Mouse (Mus musculus) intestine, embryonic 14.5 days (tissue): Measurements from ENCODE around the gene Ficd. TPM values are rescaled to one million over a fixed set of nuclear protein-coding genes. Genes with fewer than 3 reads are reported as not detected.

ENCODE experiments used
- ATAC-seq: fragments of 200-750 bp; cut with Nextera tagmentation; replicated peaks from 2 replicates; pipeline ENCODE4 v1.8.0; 2017; ENCODE audit warnings: low read depth, moderate number of reproducible peaks, moderate TSS enrichment, moderate library complexity; ENCODE audit not compliant: low FRiP score, low TSS enrichment
- DNase-seq: peaks from one replicate; pipeline ENCODE4 v3.0.0-alpha.2; 2018; ENCODE audit warnings: low spot score
- H3K27ac ChIP-seq: fragments of 300-500 bp; sonication (generic); 2 replicates; pipeline ENCODE4 v1.5.1; 2014; ENCODE audit warnings: low read depth, mild to moderate bottlenecking, control low read depth
- H3K27me3 ChIP-seq: fragments of 300-500 bp; sonication (generic); replicated peaks from 2 replicates; pipeline ENCODE4 v1.6.1; 2014; ENCODE audit warnings: low read length, control low read depth; ENCODE audit not compliant: control insufficient read depth, insufficient read depth
- H3K36me3 ChIP-seq: fragments of 300-500 bp; sonication (generic); 2 replicates; pipeline ENCODE4 v1.6.1; 2014; ENCODE audit warnings: low read length, control low read depth; ENCODE audit not compliant: control insufficient read depth, insufficient read depth
- H3K4me1 ChIP-seq: fragments of 300-500 bp; sonication (generic); replicated peaks from 2 replicates; pipeline ENCODE4 v1.6.1; 2014; ENCODE audit warnings: low read length, control low read depth, mixed read lengths; ENCODE audit not compliant: control insufficient read depth, insufficient read depth
- H3K4me2 ChIP-seq: fragments of 300-500 bp; sonication (generic); 2 replicates; pipeline ENCODE4 v1.6.1; 2014; ENCODE audit warnings: low read length
- H3K4me3 ChIP-seq: fragments of 300-500 bp; sonication (generic); 2 replicates; pipeline ENCODE4 v1.5.1; 2014; ENCODE audit warnings: low read depth, low read length, control low read depth, mixed read lengths
- H3K9ac ChIP-seq: fragments of 300-500 bp; sonication (generic); 2 replicates; pipeline ENCODE4 v1.6.1; 2014; ENCODE audit warnings: mild to moderate bottlenecking, low read length
- H3K9me3 ChIP-seq: fragments of 300-500 bp; sonication (generic); 2 replicates; pipeline ENCODE4 v1.6.1; 2016; ENCODE audit warnings: low read length, control low read depth; ENCODE audit not compliant: control insufficient read depth
- WGBS: fragments of 180-500 bp; shearing (Covaris S2); extraction: QIAGEN DNeasy Blood & Tissue Kit; methylation state at CpG from one replicate; pipeline ENCODE4 v1.1.7; 2014; 5-methylcytosine and 5-hydroxymethylcytosine counted together
- polyA plus RNA-seq: library from polyadenylated mRNA; unstranded; fragments of >200 nt; fragmentation: Nextera tagmentation; extraction: Ambion mirVana; gene quantifications from 2 replicates; pipeline ENCODE4 v1.2.1, GENCODE M21; 2014

Ficd gene
- polyA plus RNA-seq, 1 experiment from 2014 or later, result 3.6 TPM

DNA sequence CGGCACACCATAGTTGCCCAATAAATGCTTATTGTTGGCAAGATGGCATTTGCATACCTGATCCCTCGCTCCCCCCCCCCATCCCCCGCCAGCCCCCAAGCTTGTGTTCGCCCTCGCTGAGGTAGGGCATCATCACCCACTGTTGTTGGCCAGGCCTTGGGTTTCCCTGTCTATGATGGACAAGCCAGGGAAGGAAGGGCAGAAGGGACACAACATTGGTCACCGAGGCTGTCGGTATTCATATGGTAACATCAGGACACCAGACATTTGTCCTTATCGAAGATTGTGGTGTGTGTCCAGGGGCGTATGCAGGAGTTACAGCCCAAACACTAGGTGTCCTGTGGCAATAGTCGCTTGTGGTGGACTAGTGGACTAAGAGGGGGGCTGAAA is 505 bp downstream of the Ficd start:
- Histone ChIP-seq H3K9ac (peak overlapping the region; percentile 83), H3K9me3 (no peaks in the 10 kb centered on the region), H3K36me3 (peaks cover 35% of the 10 kb centered on the region), H3K27me3 (no peaks in the 10 kb centered on the region), H3K4me1 (peaks cover 9% of the 10 kb centered on the region; the same call in 1 of the 2 replicates), H3K27ac (peak overlapping the region; percentile 96), H3K4me3 (peak overlapping the region; percentile 49), H3K4me2 (peak overlapping the region; percentile 89)
- peak; percentile 29 for ATAC-seq
- 4% methylated on average over 10 of the region's 10 CpGs for WGBS
- peak; percentile 64 for DNase-seq

DNA sequence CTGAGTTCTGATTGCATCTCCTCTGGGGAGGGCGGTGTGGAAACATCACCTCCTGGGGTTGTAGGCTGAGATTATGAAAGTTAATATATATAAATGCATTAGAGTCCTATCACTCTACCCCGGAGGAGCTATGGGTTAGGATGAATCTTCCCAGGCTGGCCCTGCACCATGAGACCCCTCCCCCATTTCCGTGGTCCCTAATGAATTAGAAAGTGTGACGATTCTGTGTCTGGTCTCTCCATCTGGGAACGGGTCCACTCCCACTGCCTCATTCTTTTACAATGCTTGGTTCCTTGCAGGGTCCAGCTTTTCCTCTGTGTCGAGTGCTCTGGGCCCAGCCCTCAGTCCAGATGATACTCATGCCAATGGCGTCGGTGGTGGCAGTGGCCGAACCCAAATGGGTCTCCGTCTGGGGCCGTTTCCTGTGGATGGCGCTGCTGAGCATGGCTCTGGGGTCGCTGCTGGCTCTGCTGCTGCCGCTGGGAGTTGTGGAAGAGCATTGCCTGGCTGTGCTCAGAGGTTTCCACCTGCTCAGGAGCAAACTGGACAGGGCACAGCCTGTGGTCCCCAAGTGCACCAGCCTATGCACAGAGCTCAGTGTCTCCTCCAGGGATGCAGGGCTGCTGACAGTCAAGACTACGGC is 1.0 kb downstream of the Ficd start:
- ATAC-seq, result no peak
- 41% methylated on average over 15 of the region's 15 CpGs for WGBS

DNA sequence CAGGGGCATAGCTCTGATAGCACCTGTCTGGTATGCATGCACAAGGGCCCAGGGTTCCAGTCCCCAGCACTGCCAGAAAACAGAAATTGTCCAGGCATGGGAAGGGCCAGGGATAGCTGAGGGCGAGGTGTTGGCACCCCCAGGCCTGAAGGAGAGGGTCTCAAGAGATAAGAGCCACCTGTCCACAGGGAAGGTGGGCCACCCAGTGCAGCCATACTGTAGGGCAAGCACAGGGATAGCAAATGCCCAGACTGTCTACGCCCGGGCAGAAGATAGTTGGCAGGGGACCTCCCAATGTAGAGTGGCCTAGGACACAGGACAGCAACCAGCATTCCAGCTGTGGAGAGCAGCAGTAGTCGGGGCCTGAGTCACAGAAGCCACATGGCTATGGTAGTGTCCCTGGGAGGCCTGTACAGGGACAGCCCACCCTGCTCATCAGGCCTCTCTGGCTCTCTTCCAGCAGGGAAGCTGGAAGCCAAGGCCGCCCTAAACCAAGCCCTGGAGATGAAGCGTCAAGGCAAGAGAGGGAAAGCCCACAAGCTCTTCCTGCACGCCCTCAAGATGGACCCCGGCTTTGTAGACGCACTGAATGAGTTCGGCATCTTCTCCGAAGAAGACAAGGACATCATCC is 2.1 kb downstream of the Ficd start:
- H3K36me3 ChIP-seq, result peaks cover 51% of the 10 kb centered on the region
- H3K27ac ChIP-seq, result no peak overlapping the region
- no peaks in the 10 kb centered on the region for H3K27me3 ChIP-seq
- 81% methylated on average over 11 of the region's 11 CpGs for WGBS
- DNase-seq, result no peak
- H3K4me1 ChIP-seq, result peaks cover 9% of the 10 kb centered on the region; the same call in 1 of the 2 replicates
- H3K4me2 ChIP-seq, result no peak overlapping the region
- H3K9me3 ChIP-seq, result no peaks in the 10 kb centered on the region
- no peak for ATAC-seq
- no peak overlapping the region for H3K9ac ChIP-seq
- no peak overlapping the region for H3K4me3 ChIP-seq

More for the DNA sequence above, 1.0 kb downstream of the Ficd start:
- H3K4me2 ChIP-seq, result peak overlapping the region; percentile 89
- no peaks in the 10 kb centered on the region for H3K27me3 ChIP-seq
- peak overlapping the region; percentile 83 for H3K9ac ChIP-seq
- peak overlapping the region; percentile 49 for H3K4me3 ChIP-seq
- no peaks in the 10 kb centered on the region for H3K9me3 ChIP-seq
- H3K4me1 ChIP-seq, result peaks cover 9% of the 10 kb centered on the region; the same call in 1 of the 2 replicates
- H3K36me3 ChIP-seq, result peaks cover 40% of the 10 kb centered on the region
- H3K27ac ChIP-seq, result 0 out of 2 replicates have a peak overlapping the region, but pooled peaks have one; percentile 96
- DNase-seq, result no peak

GRCm38 (mm10) chr5:113747629-113748028 is 12.0 kb downstream of the Ficd start:
- no peak for ATAC-seq
- Histone ChIP-seq H3K36me3 (peaks cover 100% of the 10 kb centered on the region), H3K4me2 (no peak overlapping the region), H3K9me3 (no peaks in the 10 kb centered on the region), H3K4me3 (no peak overlapping the region), H3K27me3 (no peaks in the 10 kb centered on the region), H3K4me1 (no peaks in the 10 kb centered on the region), H3K27ac (no peak overlapping the region), H3K9ac (no peak overlapping the region)
- 96% methylated on average over 5 of the region's 5 CpGs for WGBS
- no peak for DNase-seq

GRCm38 (mm10) chr5:113748556-113749331 is 13.1 kb downstream of the Ficd start:
- peaks cover 100% of the 10 kb centered on the region for H3K36me3 ChIP-seq
- H3K4me1 ChIP-seq, result no peaks in the 10 kb centered on the region
- DNase-seq (no peak), ATAC-seq (no peak)
- H3K4me3 ChIP-seq, result no peak overlapping the region
- H3K27me3 ChIP-seq, result no peaks in the 10 kb centered on the region
- no peak overlapping the region for H3K27ac ChIP-seq
- no peak overlapping the region for H3K9ac ChIP-seq
- 95% methylated on average over 13 of the region's 13 CpGs for WGBS
- H3K4me2 ChIP-seq, result no peak overlapping the region
- H3K9me3 ChIP-seq, result no peaks in the 10 kb centered on the region

DNA sequence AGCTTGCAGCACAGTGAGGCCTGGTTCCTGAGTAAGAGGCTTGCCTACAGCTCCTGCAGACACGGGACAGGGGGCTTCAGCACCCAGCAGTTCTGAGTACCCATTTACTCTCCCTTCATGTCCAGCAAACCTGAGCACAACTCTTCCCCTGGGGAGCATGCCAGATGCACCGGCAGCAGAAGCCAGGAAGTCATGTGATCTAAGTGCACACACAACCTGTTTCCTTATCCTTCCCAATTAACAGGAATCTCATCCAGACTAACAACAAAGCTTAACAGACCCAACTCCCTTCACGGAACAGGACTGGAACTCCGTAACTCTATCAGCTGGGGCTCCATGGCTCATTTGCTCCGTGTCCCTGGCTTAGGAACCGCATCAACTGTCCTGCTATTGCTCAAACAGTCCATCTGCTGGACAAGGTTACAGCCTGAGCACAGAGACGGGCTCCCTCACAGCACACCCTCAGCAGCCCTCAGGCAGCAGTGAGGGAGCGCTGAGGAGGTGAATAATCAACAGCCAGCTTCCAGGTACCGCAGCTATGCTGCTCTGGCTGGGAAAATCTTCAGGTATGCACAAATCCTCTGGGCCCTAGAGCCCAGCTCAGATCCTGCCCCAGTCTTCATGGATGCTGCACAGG is 16.0 kb downstream of the Ficd start:
- Histone ChIP-seq H3K4me2 (no peak overlapping the region), H3K9me3 (no peaks in the 10 kb centered on the region), H3K4me1 (no peaks in the 10 kb centered on the region), H3K9ac (no peak overlapping the region), H3K4me3 (no peak overlapping the region), H3K27ac (no peak overlapping the region), H3K36me3 (peaks cover 100% of the 10 kb centered on the region), H3K27me3 (no peaks in the 10 kb centered on the region)
- 89% methylated on average over 9 of the region's 9 CpGs for WGBS
- no peak for ATAC-seq
- no peak for DNase-seq

GRCm38 (mm10) chr5:113755347-113756030 is 19.9 kb downstream of the Ficd start:
- Histone ChIP-seq H3K36me3 (peaks cover 100% of the 10 kb centered on the region), H3K4me2 (no peak overlapping the region)

DNA sequence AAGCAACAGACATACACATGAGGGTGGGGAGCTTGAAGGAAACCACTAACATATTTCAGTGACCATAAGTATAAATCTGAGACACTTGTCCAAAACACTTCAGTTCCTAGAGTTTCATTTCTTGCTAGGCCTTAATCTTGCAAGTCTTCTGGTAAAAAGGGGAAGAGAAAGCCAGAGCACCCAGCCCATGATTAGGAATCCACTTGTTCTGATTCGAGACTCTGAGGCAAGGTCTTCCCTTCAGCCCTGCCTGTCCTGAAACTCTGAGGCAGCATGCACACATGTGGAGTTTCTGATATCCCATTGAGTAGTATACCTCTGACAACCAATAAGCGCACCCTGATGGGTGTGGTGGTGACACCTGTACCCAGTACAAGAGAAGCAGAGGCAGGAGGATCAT is 26.0 kb downstream of the Ficd start:
- Histone ChIP-seq H3K4me2 (no peak overlapping the region), H3K4me1 (no peaks in the 10 kb centered on the region), H3K4me3 (no peak overlapping the region), H3K27ac (no peak overlapping the region), H3K36me3 (peaks cover 86% of the 10 kb centered on the region), H3K9ac (no peak overlapping the region), H3K27me3 (no peaks in the 10 kb centered on the region), H3K9me3 (no peaks in the 10 kb centered on the region)
- no peak for DNase-seq
- no peak for ATAC-seq
- WGBS, result 93% methylated on average over 2 of the region's 2 CpGs

More at GRCm38 (mm10) chr5:113755347-113756030, 19.9 kb downstream of the Ficd start:
- DNase-seq, result no peak
- ATAC-seq, result no peak
- Histone ChIP-seq H3K4me3 (no peak overlapping the region), H3K9ac (no peak overlapping the region), H3K27me3 (no peaks in the 10 kb centered on the region), H3K4me1 (no peaks in the 10 kb centered on the region), H3K27ac (no peak overlapping the region), H3K9me3 (no peaks in the 10 kb centered on the region)
- WGBS, result 87% methylated on average over 15 of the region's 15 CpGs
